Mouse (Mus musculus) neural tube, embryonic 14.5 days (tissue): ENCODE results near the gene Pkn2. TPM values are rescaled to one million over a fixed set of nuclear protein-coding genes. Genes with fewer than 3 reads are reported as not detected.

Experiments
- ATAC-seq: fragments of 200-750 bp; cut with Nextera tagmentation; 2 replicates; pipeline ENCODE4 v1.8.0; 2017; ENCODE audit warnings: low read depth, mild to moderate bottlenecking, moderate TSS enrichment, moderate library complexity
- H3K27ac ChIP-seq: fragments of 300-500 bp; sonication (generic); 2 replicates; pipeline ENCODE4 v1.5.1; 2014; ENCODE audit warnings: low read depth, mild to moderate bottlenecking, control low read depth, low read length, moderate library complexity, mixed read lengths
- H3K27me3 ChIP-seq: fragments of 300-500 bp; sonication (generic); 2 replicates; pipeline ENCODE4 v1.6.1; 2014; ENCODE audit warnings: low read length; ENCODE audit not compliant: control insufficient read depth, insufficient read depth
- H3K36me3 ChIP-seq: fragments of 300-500 bp; sonication (generic); 2 replicates; pipeline ENCODE4 v1.6.1; 2014; ENCODE audit warnings: low read length, mixed read lengths; ENCODE audit not compliant: control insufficient read depth, insufficient read depth
- H3K4me1 ChIP-seq: fragments of 300-500 bp; sonication (generic); 2 replicates; pipeline ENCODE4 v1.6.1; 2014; ENCODE audit warnings: low read length; ENCODE audit not compliant: control insufficient read depth, insufficient read depth
- H3K4me2 ChIP-seq: fragments of 300-500 bp; sonication (generic); 2 replicates; pipeline ENCODE4 v1.6.1; 2014; ENCODE audit warnings: mild to moderate bottlenecking, low read depth, low read length, control low read depth
- H3K4me3 ChIP-seq: fragments of 300-500 bp; sonication (generic); 2 replicates; pipeline ENCODE4 v1.5.1; 2014; ENCODE audit warnings: low read depth, low read length, control low read depth, mixed read lengths
- H3K9ac ChIP-seq: fragments of 300-500 bp; sonication (generic); replicated peaks from 2 replicates; pipeline ENCODE4 v1.6.1; 2014; ENCODE audit warnings: low read depth, mild to moderate bottlenecking, control low read depth, low read length, mixed read lengths
- H3K9me3 ChIP-seq: fragments of 300-500 bp; sonication (generic); 2 replicates; pipeline ENCODE4 v1.6.1; 2016; ENCODE audit warnings: low read length; ENCODE audit not compliant: control insufficient read depth
- WGBS: fragments of 180-500 bp; shearing (Covaris S2); extraction: QIAGEN DNeasy Blood & Tissue Kit; methylation state at CpG from one replicate; pipeline ENCODE4 v1.1.7; 2014; 5-methylcytosine and 5-hydroxymethylcytosine counted together
- polyA plus RNA-seq: library from polyadenylated mRNA; unstranded; fragments of >200 nt; fragmentation: Nextera tagmentation; extraction: Ambion mirVana; gene quantifications from 2 replicates; pipeline ENCODE4 v1.2.1, GENCODE M21; 2014

Gene Pkn2
- 23.9 and 25.5 TPM in 2 replicates for polyA plus RNA-seq

DNA sequence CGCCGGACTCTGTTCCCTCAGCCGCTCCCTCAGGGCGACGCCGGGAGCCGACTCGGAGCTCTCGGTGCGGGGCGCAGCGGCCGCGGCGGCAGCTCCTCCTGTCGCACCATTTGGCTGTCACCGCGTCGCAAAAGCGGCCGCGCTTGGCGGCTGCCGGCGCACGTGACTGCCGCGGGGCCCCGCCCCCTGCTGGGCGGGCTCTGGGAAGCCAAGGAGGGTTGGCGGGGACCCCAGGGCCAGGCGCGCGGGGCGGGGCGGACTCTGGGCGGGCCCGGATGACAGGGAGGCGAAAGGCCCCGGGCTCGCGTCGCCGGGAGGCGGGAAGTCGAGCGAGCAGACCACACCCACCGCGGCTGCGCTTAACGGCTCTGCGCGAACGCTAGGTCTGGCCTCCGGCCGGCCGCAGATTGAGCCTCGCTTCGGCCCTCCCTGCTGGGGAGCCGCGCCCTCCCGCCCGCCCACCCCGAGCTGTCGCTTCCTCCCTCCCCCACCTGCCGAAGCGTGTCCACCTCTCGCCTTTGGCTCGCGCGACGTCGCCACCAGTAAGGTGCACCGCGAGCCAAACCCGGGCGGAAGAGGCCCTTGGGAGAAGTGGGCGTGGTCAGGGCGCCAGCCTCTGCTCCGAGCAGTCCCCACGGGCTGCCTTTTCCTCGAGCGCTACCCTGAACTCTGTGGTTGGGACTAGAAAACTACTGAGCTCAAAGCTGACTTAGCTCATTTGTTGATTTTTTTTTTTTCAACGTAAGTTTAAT lies at the start of gene Pkn2:
Gene Pkn2, minus strand, starts transcription at position 133 of the 752 bp plus-strand sequence.
- Histone ChIP-seq H3K4me3 (peak within 1 kb of the TSS; percentile 80), H3K36me3 (no peaks in the 10 kb centered on the region), H3K4me1 (peaks cover 4% of the 10 kb centered on the region; the same call in 1 of the 2 replicates), H3K27me3 (no peaks in the 10 kb centered on the region), H3K9ac (peak within 1 kb of the TSS; percentile 74), H3K4me2 (peak within 1 kb of the TSS; percentile 52), H3K27ac (peak within 1 kb of the TSS; percentile 92), H3K9me3 (no peaks in the 10 kb centered on the region)
- peak; percentile 98 for ATAC-seq
- WGBS, result under 1% methylated on average over 47 of the region's 84 CpGs

DNA sequence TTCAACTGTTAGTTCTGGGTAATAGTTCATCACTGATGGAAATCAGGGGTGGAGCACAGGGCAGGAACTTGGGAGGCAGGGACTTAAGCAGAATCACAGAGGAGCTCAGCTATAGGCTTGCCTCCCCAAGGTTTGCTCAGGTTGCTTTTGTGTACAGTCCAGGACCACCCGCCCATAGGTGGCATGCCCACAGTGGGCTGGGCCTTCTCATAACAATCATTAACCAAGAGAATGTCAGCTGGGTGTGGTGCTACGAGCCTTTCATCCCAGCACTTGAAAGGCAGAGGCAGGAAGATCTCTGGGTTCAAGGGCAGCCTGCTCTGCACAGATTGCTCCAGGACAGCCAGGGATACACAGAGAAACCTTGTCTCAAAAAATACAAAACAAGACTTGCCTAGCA lies 48.1 kb upstream of the Pkn2 start:
- no peak overlapping the region for H3K9ac ChIP-seq
- H3K4me3 ChIP-seq, result no peak overlapping the region
- no peaks in the 10 kb centered on the region for H3K36me3 ChIP-seq
- H3K27ac ChIP-seq, result no peak overlapping the region
- no peaks in the 10 kb centered on the region for H3K4me1 ChIP-seq
- H3K27me3 ChIP-seq, result no peaks in the 10 kb centered on the region
- no peaks in the 10 kb centered on the region for H3K9me3 ChIP-seq
- no peak for ATAC-seq
- WGBS, result 79% methylated on average over 2 of the region's 2 CpGs
- no peak overlapping the region for H3K4me2 ChIP-seq

DNA sequence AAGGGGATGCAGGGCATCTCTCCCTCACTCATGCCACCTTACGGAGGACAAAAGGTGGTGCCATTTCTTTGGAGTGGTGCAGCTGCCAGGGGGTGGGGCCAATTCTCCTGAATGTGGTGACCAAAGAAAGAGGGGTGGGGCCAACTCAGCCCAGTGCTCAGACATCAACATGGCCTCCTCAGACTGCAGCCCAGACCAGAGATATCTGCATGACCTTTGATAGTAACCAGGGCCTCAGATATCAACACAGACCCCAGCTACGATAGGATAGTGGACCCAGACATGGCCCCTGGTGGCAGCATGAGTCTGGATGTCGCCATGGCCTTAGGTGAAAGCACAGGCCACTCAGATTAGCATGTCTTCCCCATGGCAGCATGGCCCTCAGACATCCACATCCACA lies 45.5 kb upstream of the Pkn2 start:
- WGBS, result 91% methylated on average over 3 of the region's 3 CpGs
- Histone ChIP-seq H3K4me3 (no peak overlapping the region), H3K4me2 (no peak overlapping the region), H3K9ac (no peak overlapping the region), H3K27ac (no peak overlapping the region), H3K9me3 (no peaks in the 10 kb centered on the region), H3K36me3 (no peaks in the 10 kb centered on the region), H3K27me3 (no peaks in the 10 kb centered on the region), H3K4me1 (no peaks in the 10 kb centered on the region)
- ATAC-seq, result 0 out of 2 replicates have a peak, but pooled peaks have one; percentile 9

DNA sequence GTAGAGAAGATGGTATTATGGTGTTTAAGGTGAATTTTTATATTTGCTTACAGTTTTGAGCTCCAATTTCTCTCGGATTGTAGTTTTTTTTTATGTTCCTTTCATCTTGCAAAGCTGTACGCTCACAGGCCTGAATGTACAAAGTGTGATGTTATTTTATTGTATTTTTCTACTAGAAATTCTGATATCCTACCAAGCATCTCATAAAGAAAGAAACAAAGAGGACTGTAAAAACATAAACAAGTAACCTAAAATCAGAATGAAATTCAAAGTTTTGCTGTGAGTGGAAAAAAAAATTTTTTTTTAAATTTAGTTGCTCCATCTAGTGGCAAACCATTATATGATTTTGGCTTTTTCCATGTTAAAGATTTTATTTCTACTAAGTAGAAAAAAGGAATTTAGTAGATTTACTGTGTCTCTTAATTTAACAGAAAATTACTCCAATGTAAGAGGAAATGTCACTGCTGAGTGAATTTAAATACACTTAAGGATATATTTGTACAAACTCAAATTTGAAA lies 43.1 kb upstream of the Pkn2 start:
- no peaks in the 10 kb centered on the region for H3K4me1 ChIP-seq
- no peaks in the 10 kb centered on the region for H3K36me3 ChIP-seq
- no peak overlapping the region for H3K4me2 ChIP-seq
- no peak overlapping the region for H3K4me3 ChIP-seq
- WGBS, result 83% methylated on average over 2 of the region's 2 CpGs
- H3K27me3 ChIP-seq, result no peaks in the 10 kb centered on the region
- H3K9me3 ChIP-seq, result no peaks in the 10 kb centered on the region
- H3K9ac ChIP-seq, result no peak overlapping the region
- no peak overlapping the region for H3K27ac ChIP-seq
- ATAC-seq, result no peak

DNA sequence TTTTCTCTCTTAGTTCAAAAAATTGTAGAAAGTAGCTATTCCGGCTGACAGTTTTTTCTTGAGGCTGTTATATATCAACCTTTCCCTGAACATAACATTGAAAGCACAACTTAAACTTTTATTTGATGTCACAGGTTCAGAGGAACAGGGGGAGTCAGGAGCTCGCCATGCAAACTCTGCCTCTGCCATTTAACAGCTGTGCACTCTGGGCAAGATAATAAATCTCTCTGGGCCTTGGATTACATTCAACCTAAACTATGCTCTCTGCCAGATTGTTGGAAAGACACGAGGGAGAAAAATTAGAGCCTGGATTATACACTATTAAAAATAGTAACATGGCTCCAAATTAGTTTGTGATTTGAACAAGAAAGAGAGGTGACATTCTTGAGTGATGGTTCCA lies 37.3 kb upstream of the Pkn2 start:
- H3K27ac ChIP-seq, result no peak overlapping the region
- no peaks in the 10 kb centered on the region for H3K27me3 ChIP-seq
- 40% methylated on average over 3 of the region's 3 CpGs for WGBS
- H3K9ac ChIP-seq, result no peak overlapping the region
- no peak for ATAC-seq
- no peaks in the 10 kb centered on the region for H3K9me3 ChIP-seq
- no peaks in the 10 kb centered on the region for H3K4me1 ChIP-seq
- no peak overlapping the region for H3K4me2 ChIP-seq
- no peaks in the 10 kb centered on the region for H3K36me3 ChIP-seq
- no peak overlapping the region for H3K4me3 ChIP-seq

DNA sequence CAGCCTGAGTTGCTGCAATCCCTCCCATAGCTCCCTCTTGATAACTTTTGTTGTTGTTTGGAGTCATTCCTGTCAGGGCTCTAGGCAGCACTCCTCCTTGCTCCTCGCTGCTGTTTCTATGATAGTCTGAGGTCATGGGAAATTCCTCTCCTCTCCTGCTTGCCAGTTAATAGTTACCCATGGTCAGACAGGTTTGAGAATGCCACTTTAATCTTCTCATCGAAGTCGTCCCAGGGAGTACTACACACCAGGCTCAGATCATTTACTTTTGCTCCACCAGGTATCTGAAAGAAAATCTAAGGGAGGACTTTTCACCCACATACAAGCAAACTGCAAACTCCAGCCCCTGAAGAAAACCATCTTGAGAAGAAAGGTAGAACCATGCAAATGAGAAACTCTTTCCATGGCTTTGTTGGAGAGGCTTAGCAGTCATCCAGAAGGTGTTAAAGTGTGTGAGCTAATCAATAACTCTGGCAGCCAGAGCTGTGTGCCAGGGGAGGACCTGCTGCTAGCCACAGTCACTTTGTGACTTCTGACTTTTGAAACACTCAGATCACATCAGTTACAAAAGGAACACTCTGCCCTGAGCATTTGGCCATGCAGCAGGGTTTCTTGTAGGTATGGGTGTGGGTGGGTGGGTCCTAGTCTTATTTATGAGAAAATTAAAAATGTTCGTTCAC lies 36.1 kb upstream of the Pkn2 start:
- WGBS, result 76% methylated on average over 4 of the region's 4 CpGs

DNA sequence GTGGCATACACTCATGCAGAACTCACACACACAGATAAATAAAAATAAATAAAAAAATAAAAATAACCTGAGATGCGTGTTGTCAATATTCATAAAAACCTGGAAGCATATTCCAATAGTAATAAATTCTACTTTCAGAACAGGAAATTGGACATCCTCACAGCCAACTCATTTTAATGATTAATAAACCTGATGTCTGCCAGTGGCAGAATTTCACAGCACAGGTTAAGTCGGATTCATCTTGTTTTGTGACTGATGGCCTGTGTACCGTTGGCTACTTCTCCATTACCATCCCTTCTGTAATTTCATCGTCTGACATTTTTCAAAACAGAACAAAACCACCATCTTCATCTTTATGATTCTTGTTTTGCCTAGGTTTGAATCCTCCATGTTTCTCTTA lies 35.4 kb upstream of the Pkn2 start:
- Histone ChIP-seq H3K27me3 (no peaks in the 10 kb centered on the region), H3K9ac (no peak overlapping the region), H3K9me3 (no peaks in the 10 kb centered on the region), H3K36me3 (no peaks in the 10 kb centered on the region), H3K4me3 (no peak overlapping the region), H3K4me1 (no peaks in the 10 kb centered on the region), H3K27ac (no peak overlapping the region), H3K4me2 (no peak overlapping the region)
- ATAC-seq, result no peak
- WGBS, result 90% methylated on average over 4 of the region's 4 CpGs

More for the DNA sequence above, 36.1 kb upstream of the Pkn2 start:
- ATAC-seq, result no peak
- H3K9me3 ChIP-seq, result no peaks in the 10 kb centered on the region
- no peak overlapping the region for H3K4me2 ChIP-seq
- no peaks in the 10 kb centered on the region for H3K36me3 ChIP-seq
- H3K4me3 ChIP-seq, result no peak overlapping the region
- no peak overlapping the region for H3K27ac ChIP-seq
- H3K27me3 ChIP-seq, result no peaks in the 10 kb centered on the region
- H3K9ac ChIP-seq, result no peak overlapping the region
- no peaks in the 10 kb centered on the region for H3K4me1 ChIP-seq

DNA sequence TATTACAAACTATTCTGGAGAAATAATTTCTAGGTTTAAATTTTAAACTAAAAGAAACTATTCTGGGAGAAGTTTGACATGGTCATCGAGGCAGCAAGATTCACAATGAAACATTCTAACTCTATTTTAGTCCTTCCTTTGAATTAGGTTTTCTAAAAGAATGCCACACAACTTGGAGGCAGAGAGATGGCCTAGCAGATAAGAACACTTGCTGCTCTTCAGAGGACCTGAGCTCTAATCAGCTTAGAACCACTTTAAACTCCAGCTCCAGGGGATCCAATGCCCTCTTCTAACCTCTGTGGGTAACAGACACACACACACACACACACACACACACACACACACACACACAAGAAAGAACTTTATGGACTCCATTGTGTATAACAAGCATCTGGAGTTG lies 31.5 kb upstream of the Pkn2 start:
- Histone ChIP-seq H3K36me3 (no peaks in the 10 kb centered on the region), H3K4me1 (no peaks in the 10 kb centered on the region), H3K27ac (no peak overlapping the region), H3K9me3 (no peaks in the 10 kb centered on the region), H3K27me3 (no peaks in the 10 kb centered on the region), H3K4me2 (no peak overlapping the region), H3K4me3 (no peak overlapping the region), H3K9ac (no peak overlapping the region)
- WGBS, result 83% methylated on average over 1 of the region's 1 CpGs
- no peak for ATAC-seq

DNA sequence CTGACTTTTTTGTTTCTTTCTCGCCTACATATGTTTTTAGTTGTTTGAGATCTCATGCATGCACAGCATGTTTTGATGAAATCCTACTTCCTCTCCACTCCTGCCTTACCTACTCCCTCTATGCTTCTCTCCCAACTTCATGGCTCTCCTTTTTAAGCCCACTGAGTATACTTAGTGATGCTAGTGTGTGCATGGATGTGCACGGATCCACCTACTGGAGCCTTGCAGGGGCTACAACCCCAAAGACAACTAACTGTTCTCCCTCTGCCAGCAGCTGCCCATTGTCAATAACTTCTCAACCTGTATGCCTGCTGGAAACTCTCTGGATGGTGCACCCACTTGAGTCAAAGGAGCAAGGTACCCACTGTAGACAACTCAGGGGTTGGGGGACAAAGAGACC lies 17.9 kb upstream of the Pkn2 start:
- H3K36me3 ChIP-seq, result no peaks in the 10 kb centered on the region
- H3K27ac ChIP-seq, result no peak overlapping the region
- no peak overlapping the region for H3K9ac ChIP-seq
- no peaks in the 10 kb centered on the region for H3K4me1 ChIP-seq
- H3K4me3 ChIP-seq, result no peak overlapping the region
- no peak for ATAC-seq
- 94% methylated on average over 2 of the region's 2 CpGs for WGBS
- no peak overlapping the region for H3K4me2 ChIP-seq
- H3K27me3 ChIP-seq, result no peaks in the 10 kb centered on the region
- H3K9me3 ChIP-seq, result no peaks in the 10 kb centered on the region
